8 mouse cellular contexts compared by ENCODE assay signal in genomic region chr19:41831718-41832391, GRCm38 (mm10). TPM values are rescaled to one million over a fixed set of nuclear protein-coding genes. Genes with fewer than 3 reads are reported as not detected.
DNase-seq lines count a peak whose midpoint lies in the region; ATAC-seq and TF ChIP-seq lines count a peak whose summit lies in the region.

No protein-coding gene starts in this region.

- peak overlapping the region; percentile 100; the same call in 1 of the 2 replicates for H3K4me2 ChIP-seq in kidney, embryonic 14.5 days (replicated peaks; ENCODE audit: low read depth, low read length)
- H3K4me2 ChIP-seq in hindbrain, embryonic 11.5 days (replicated peaks; ENCODE audit: low read depth, low read length) = peak overlapping the region; percentile 99
- peak overlapping the region; percentile 95 for H3K4me2 ChIP-seq in midbrain, embryonic 13.5 days (replicated peaks)

- TF ChIP-seq CTCF in brain, embryonic 14.5 days (IDR thresholded peaks at IDR 0.05; ENCODE audit: borderline replicate concordance, extremely low read depth, insufficient read depth, insufficient read length) = no peak

- H3K36me3 ChIP-seq in kidney, embryonic 14.5 days (ENCODE audit: control insufficient read depth, insufficient read depth, low read length) = no peaks in the 10 kb centered on the region
- no peaks in the 10 kb centered on the region for H3K36me3 ChIP-seq in hindbrain, embryonic 11.5 days (ENCODE audit: control insufficient read depth, insufficient read depth, low read length)
- no peaks in the 10 kb centered on the region for H3K36me3 ChIP-seq in midbrain, embryonic 13.5 days

- peaks cover 17% of the 10 kb centered on the region for H3K4me1 ChIP-seq in kidney, embryonic 14.5 days (ENCODE audit: control insufficient read depth, insufficient read depth, low read length)
- H3K4me1 ChIP-seq in hindbrain, embryonic 11.5 days (replicated peaks; ENCODE audit: control insufficient read depth, insufficient read depth, low read length) = peaks cover 9% of the 10 kb centered on the region; the same call in 1 of the 2 replicates
- peaks cover 50% of the 10 kb centered on the region for H3K4me1 ChIP-seq in midbrain, embryonic 13.5 days (replicated peaks)

- no peak for TF ChIP-seq POLR2A in brain, embryonic 14.5 days (IDR thresholded peaks at IDR 0.05; ENCODE audit: borderline replicate concordance, extremely low read depth, insufficient read depth, insufficient read length, poor library complexity, severe bottlenecking)

- H3K9ac ChIP-seq in kidney, embryonic 14.5 days (ENCODE audit: low read depth, low read length) = 0 out of 2 replicates have a peak overlapping the region, but pooled peaks have one; percentile 8
- H3K9ac ChIP-seq in hindbrain, embryonic 11.5 days (ENCODE audit: low read depth, low read length) = peak overlapping the region; percentile 34
- H3K9ac ChIP-seq in midbrain, embryonic 13.5 days (replicated peaks) = peak overlapping the region; percentile 90

- H3K27me3 ChIP-seq in kidney, embryonic 14.5 days (ENCODE audit: control insufficient read depth, insufficient read depth, low read length) = peaks cover 29% of the 10 kb centered on the region
- H3K27me3 ChIP-seq in hindbrain, embryonic 11.5 days (ENCODE audit: control insufficient read depth, insufficient read depth, low read length) = peaks cover 7% of the 10 kb centered on the region
- peaks cover 8% of the 10 kb centered on the region; the same call in 1 of the 2 replicates for H3K27me3 ChIP-seq in midbrain, embryonic 13.5 days

- ATAC-seq in kidney, embryonic 14.5 days (ENCODE audit: low FRiP score, low TSS enrichment) = no peak
- no peak for ATAC-seq in hindbrain, embryonic 11.5 days (ENCODE audit: low FRiP score)
- ATAC-seq in midbrain, embryonic 13.5 days = no peak
- ATAC-seq in activated CD4-positive, CD25-positive, alpha-beta regulatory T cell, adult 4 months = no peak

- no peak overlapping the region for H3K27ac ChIP-seq in kidney, embryonic 14.5 days (ENCODE audit: low read depth, low read length)
- H3K27ac ChIP-seq in hindbrain, embryonic 11.5 days (ENCODE audit: low read depth, low read length) = peak overlapping the region; percentile 30
- H3K27ac ChIP-seq in midbrain, embryonic 13.5 days = peak overlapping the region; percentile 25

- H3K9me3 ChIP-seq in kidney, embryonic 14.5 days (ENCODE audit: control insufficient read depth, low read length) = no peaks in the 10 kb centered on the region
- H3K9me3 ChIP-seq in hindbrain, embryonic 11.5 days (ENCODE audit: control insufficient read depth, low read length) = no peaks in the 10 kb centered on the region
- H3K9me3 ChIP-seq in midbrain, embryonic 13.5 days = no peaks in the 10 kb centered on the region

- H3K4me3 ChIP-seq in kidney, embryonic 14.5 days (ENCODE audit: low read length) = peak overlapping the region; percentile 66
- peak overlapping the region; percentile 72 for H3K4me3 ChIP-seq in hindbrain, embryonic 11.5 days (ENCODE audit: low read depth, low read length)
- peak overlapping the region; percentile 84 for H3K4me3 ChIP-seq in midbrain, embryonic 13.5 days (replicated peaks)

- 7% methylated on average over 14 of the region's 14 CpGs for WGBS in kidney, embryonic 14.5 days
- 4% methylated on average over 14 of the region's 14 CpGs for whole genome bisulfite sequencing in hindbrain, embryonic 11.5 days
- WGBS in midbrain, embryonic 13.5 days = 4% methylated on average over 14 of the region's 14 CpGs

- DNase-seq in kidney, adult 18-20 months = no peak
- DNase-seq in brain, embryonic 14.5 days (ENCODE audit: low read depth) = peak; percentile 33
- DNase-seq in hindbrain, embryonic 11.5 days (ENCODE audit: low spot score) = peak; percentile 48
- no peak for DNase-seq in kidney, adult 11 months
- DNase-seq in adrenal gland, postnatal 4 days (ENCODE audit: low spot score in 2 of 2) = no peak

RNA-seq across cellular contexts. Expression of gene Frat1, which starts 2.1 kb away (rescaled TPM):
- 5.7 and 6.6 TPM in 2 replicates for polyA plus RNA-seq in kidney, embryonic 14.5 days (2014; fragmentation: Nextera tagmentation; extraction: Ambion mirVana)
- polyA plus RNA-seq in brain, embryonic 14.5 days (2012; rRNA removed) = 12.0 and 14.8 TPM in 2 replicates
- polyA plus RNA-seq in hindbrain, embryonic 11.5 days (2014; fragmentation: Nextera tagmentation; extraction: Ambion mirVana) = 11.2 and 14.4 TPM in 2 replicates
- polyA plus RNA-seq in midbrain, embryonic 13.5 days (2015; fragmentation: Nextera tagmentation; extraction: Ambion mirVana) = 26.2 and 29.0 TPM in 2 replicates
- polyA plus RNA-seq in activated CD4-positive, CD25-positive, alpha-beta regulatory T cell, adult 4 months (2017; shearing (Covaris generic)) = 10 to 100 TPM; 15.5 to 17.9 TPM
- total RNA-seq in adrenal gland, postnatal 4 days (2021) = 10 to 100 TPM; 11.9 to 12.2 TPM

RNA-seq across cellular contexts. Expression of gene Frat2, which starts 16.1 kb away (rescaled TPM):
- 5.4 and 7.5 TPM in 2 replicates for polyA plus RNA-seq in kidney, embryonic 14.5 days (2014; fragmentation: Nextera tagmentation; extraction: Ambion mirVana)
- 14.6 and 16.5 TPM in 2 replicates for polyA plus RNA-seq in brain, embryonic 14.5 days (2012; rRNA removed)
- polyA plus RNA-seq in hindbrain, embryonic 11.5 days (2014; fragmentation: Nextera tagmentation; extraction: Ambion mirVana) = 5.0 and 6.8 TPM in 2 replicates
- 7.6 and 10.4 TPM in 2 replicates for polyA plus RNA-seq in midbrain, embryonic 13.5 days (2015; fragmentation: Nextera tagmentation; extraction: Ambion mirVana)
- 1 to 10 TPM in 1 of 2 experiments, under 1 TPM in 1; 0.65 to 1.5 TPM for polyA plus RNA-seq in activated CD4-positive, CD25-positive, alpha-beta regulatory T cell, adult 4 months (2017; shearing (Covaris generic))
- 1 to 10 TPM; 7.5 to 9.3 TPM for total RNA-seq in adrenal gland, postnatal 4 days (2021)

RNA-seq across cellular contexts. Expression of gene Arhgap19, which starts 30.0 kb away (rescaled TPM):
- 23.9 and 38.1 TPM in 2 replicates for polyA plus RNA-seq in kidney, embryonic 14.5 days (2014; fragmentation: Nextera tagmentation; extraction: Ambion mirVana)
- 10.4 and 13.3 TPM in 2 replicates for polyA plus RNA-seq in brain, embryonic 14.5 days (2012; rRNA removed)
- 31.5 and 33.3 TPM in 2 replicates for polyA plus RNA-seq in hindbrain, embryonic 11.5 days (2014; fragmentation: Nextera tagmentation; extraction: Ambion mirVana)
- polyA plus RNA-seq in midbrain, embryonic 13.5 days (2015; fragmentation: Nextera tagmentation; extraction: Ambion mirVana) = 11.0 and 11.6 TPM in 2 replicates
- polyA plus RNA-seq in activated CD4-positive, CD25-positive, alpha-beta regulatory T cell, adult 4 months (2017; shearing (Covaris generic)) = 1 to 10 TPM; 6.7 to 7.1 TPM
- total RNA-seq in adrenal gland, postnatal 4 days (2021) = 10 to 100 TPM; 11.6 to 12.2 TPM

Comparison
In these comparisons a context has a peak if more than half of its experiments do, and no peak if none do; other contexts are left out.
1. H3K9ac ChIP-seq: peak in every context shown above with its lines; median percentile 90 in midbrain, embryonic 13.5 days; 34 in hindbrain, embryonic 11.5 days; 8 in kidney, embryonic 14.5 days.
2. DNase-seq: peak in brain, embryonic 14.5 days (single experiment) and hindbrain, embryonic 11.5 days (single experiment); none in kidney, adult 18-20 months (single experiment), kidney, adult 11 months (single experiment) and adrenal gland, postnatal 4 days (0 of 2).
3. Peak in every context shown above with its lines, with median percentiles within 50 percentile points of each other: H3K4me2 ChIP-seq and H3K4me3 ChIP-seq.